ENCODE assay signal across 13 mouse cellular contexts in the genomic region with DNA sequence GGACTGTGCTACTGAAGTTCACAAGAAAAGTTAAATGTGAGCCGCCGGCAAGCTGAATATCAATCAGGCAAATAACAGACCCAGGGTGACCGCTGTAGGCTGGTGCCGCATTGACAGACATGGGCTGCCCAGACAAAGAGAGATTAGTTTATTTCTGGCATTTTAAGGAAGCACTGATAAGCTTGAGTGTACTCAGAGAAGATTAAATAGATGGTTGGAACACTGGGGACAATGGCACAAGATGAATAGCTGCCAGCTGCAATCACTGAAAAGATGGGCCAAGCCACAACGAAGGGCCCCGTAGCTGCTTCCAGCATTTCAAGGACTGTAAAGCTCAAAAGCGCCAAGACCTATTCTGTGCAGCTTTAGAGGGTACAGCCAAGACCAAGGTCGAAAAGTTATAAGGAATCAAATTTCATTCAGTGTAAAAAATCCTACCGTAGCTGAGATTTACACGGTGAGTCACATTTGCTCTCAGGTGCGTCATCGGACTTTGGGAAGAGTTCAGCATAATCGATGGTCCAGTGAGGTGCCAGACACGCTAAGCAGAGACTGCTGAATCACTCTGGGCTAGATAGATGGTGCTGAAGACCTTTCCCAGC.
A peak's percentile ranks its signal among the peaks of the same experiment; 100 is the strongest.
DNase-seq lines count a peak whose midpoint lies in the region; ATAC-seq and TF ChIP-seq lines count a peak whose summit lies in the region.
"Had no signal": no experiment of that assay in that cellular context is flagged by ENCODE, and none has a peak within 500 bp of the region (broad histone marks: within the 10 kb centered on the region; RNA-seq: fewer than 3 reads in every experiment).

No protein-coding gene starts in this region.

- no peak for TF ChIP-seq CTCF in liver, adult 2 months (IDR thresholded peaks at IDR 0.05; ENCODE audit: low read depth, low read length)
- no peak for TF ChIP-seq CTCF in lung, postnatal 0 days (IDR thresholded peaks at IDR 0.05)

- no peak overlapping the region for H3K27ac ChIP-seq in liver, adult 2 months (replicated peaks; ENCODE audit: insufficient read depth, low read depth, low read length)
- H3K27ac ChIP-seq in heart, embryonic 10.5 days: 0 out of 2 replicates have a peak overlapping the region, but pooled peaks have one; percentile 3
- peak overlapping the region; percentile 58; the same call in 1 of the 2 replicates for H3K27ac ChIP-seq in midbrain, embryonic 16.5 days (ENCODE audit: low read length)
- no peak overlapping the region for H3K27ac ChIP-seq in lung, postnatal 0 days (ENCODE audit: low read length)
- no peak overlapping the region for H3K27ac ChIP-seq in kidney, embryonic 14.5 days (ENCODE audit: low read depth, low read length)
- H3K27ac ChIP-seq: hindbrain, postnatal 0 days; neural tube, embryonic 13.5 days had no signal

- H3K9ac ChIP-seq in liver, adult 2 months (ENCODE audit: low read depth, low read length): no peak overlapping the region
- H3K9ac ChIP-seq in midbrain, embryonic 16.5 days (ENCODE audit: low read depth, low read length): no peak overlapping the region
- no peak overlapping the region for H3K9ac ChIP-seq in lung, postnatal 0 days (replicated peaks; ENCODE audit: low read depth)
- no peak overlapping the region for H3K9ac ChIP-seq in kidney, embryonic 14.5 days (ENCODE audit: low read depth, low read length)
- H3K9ac ChIP-seq: neural tube, embryonic 13.5 days had no signal

- no peak for TF ChIP-seq EP300 in lung, postnatal 0 days (IDR thresholded peaks at IDR 0.05)

- H3K4me3 ChIP-seq in liver, adult 2 months (ENCODE audit: insufficient read depth, low read depth, low read length): no peak overlapping the region
- H3K4me3 ChIP-seq in heart, embryonic 10.5 days: no peak overlapping the region
- no peak overlapping the region for H3K4me3 ChIP-seq in midbrain, embryonic 16.5 days (ENCODE audit: low read depth, low read length)
- H3K4me3 ChIP-seq in lung, postnatal 0 days (ENCODE audit: low read depth, low read length): no peak overlapping the region
- H3K4me3 ChIP-seq in kidney, embryonic 14.5 days (ENCODE audit: low read length): no peak overlapping the region
- H3K4me3 ChIP-seq: neural tube, embryonic 13.5 days had no signal

- H3K36me3 ChIP-seq in liver, adult 2 months (ENCODE audit: control insufficient read depth, insufficient read depth, low read length): no peaks in the 10 kb centered on the region
- no peaks in the 10 kb centered on the region for H3K36me3 ChIP-seq in heart, embryonic 10.5 days
- H3K36me3 ChIP-seq in midbrain, embryonic 16.5 days (ENCODE audit: control insufficient read depth, insufficient read depth, low read length): no peaks in the 10 kb centered on the region
- no peaks in the 10 kb centered on the region for H3K36me3 ChIP-seq in lung, postnatal 0 days (ENCODE audit: insufficient read depth, low read length)
- H3K36me3 ChIP-seq in kidney, embryonic 14.5 days (ENCODE audit: control insufficient read depth, insufficient read depth, low read length): no peaks in the 10 kb centered on the region
- H3K36me3 ChIP-seq: neural tube, embryonic 13.5 days had no signal

- H3K4me2 ChIP-seq in midbrain, embryonic 16.5 days (ENCODE audit: low read length): no peak overlapping the region
- no peak overlapping the region for H3K4me2 ChIP-seq in lung, postnatal 0 days (replicated peaks; ENCODE audit: low read depth, low read length)
- no peak overlapping the region for H3K4me2 ChIP-seq in kidney, embryonic 14.5 days (replicated peaks; ENCODE audit: low read depth, low read length)
- H3K4me2 ChIP-seq: neural tube, embryonic 13.5 days had no signal

- no peaks in the 10 kb centered on the region for H3K9me3 ChIP-seq in heart, embryonic 10.5 days
- H3K9me3 ChIP-seq in midbrain, embryonic 16.5 days (replicated peaks; ENCODE audit: control insufficient read depth, low read length, poor library complexity, severe bottlenecking): no peaks in the 10 kb centered on the region
- no peaks in the 10 kb centered on the region for H3K9me3 ChIP-seq in lung, postnatal 0 days (ENCODE audit: low read length)
- no peaks in the 10 kb centered on the region for H3K9me3 ChIP-seq in kidney, embryonic 14.5 days (ENCODE audit: control insufficient read depth, low read length)
- H3K9me3 ChIP-seq: neural tube, embryonic 13.5 days had no signal

- no peak for TF ChIP-seq POLR2A in liver, adult 2 months (IDR thresholded peaks at IDR 0.05; ENCODE audit: extremely low read depth, insufficient read depth, low read length)

- no peaks in the 10 kb centered on the region for H3K4me1 ChIP-seq in liver, adult 2 months (ENCODE audit: control insufficient read depth, insufficient read depth, low read length)
- peaks cover 9% of the 10 kb centered on the region for H3K4me1 ChIP-seq in heart, embryonic 10.5 days
- no peaks in the 10 kb centered on the region; the same call in 1 of the 2 replicates for H3K4me1 ChIP-seq in midbrain, embryonic 16.5 days (ENCODE audit: control insufficient read depth, insufficient read depth, low read length)
- H3K4me1 ChIP-seq in lung, postnatal 0 days (ENCODE audit: insufficient read depth, low read depth, low read length): no peaks in the 10 kb centered on the region
- H3K4me1 ChIP-seq in kidney, embryonic 14.5 days (ENCODE audit: control insufficient read depth, insufficient read depth, low read length): no peaks in the 10 kb centered on the region

- 0 out of 2 replicates have a peak, but pooled peaks have one; percentile 17 for ATAC-seq in midbrain, embryonic 16.5 days
- no peak for ATAC-seq in lung, postnatal 0 days
- no peak for ATAC-seq in kidney, embryonic 14.5 days (ENCODE audit: low FRiP score, low TSS enrichment)
- no peak for ATAC-seq in frontal cortex, adult (ENCODE audit: low TSS enrichment)
- ATAC-seq: hindbrain, postnatal 0 days; Patski had no signal

- 65% methylated on average over 14 of the region's 14 CpGs for WGBS in liver, adult 2 months
- 52% methylated on average over 14 of the region's 14 CpGs for WGBS in heart, embryonic 10.5 days
- WGBS in midbrain, embryonic 16.5 days: 46% methylated on average over 14 of the region's 14 CpGs
- WGBS in lung, postnatal 0 days: 36% methylated on average over 14 of the region's 14 CpGs
- WGBS in kidney, embryonic 14.5 days: 75% methylated on average over 14 of the region's 14 CpGs

- no peaks in the 10 kb centered on the region for H3K27me3 ChIP-seq in liver, adult 2 months (ENCODE audit: control insufficient read depth, insufficient read depth, low read length)
- no peaks in the 10 kb centered on the region for H3K27me3 ChIP-seq in heart, embryonic 10.5 days (ENCODE audit: insufficient read depth, poor library complexity, severe bottlenecking)
- H3K27me3 ChIP-seq in midbrain, embryonic 16.5 days (ENCODE audit: control insufficient read depth, insufficient read depth, low read depth, low read length): no peaks in the 10 kb centered on the region
- H3K27me3 ChIP-seq in lung, postnatal 0 days (replicated peaks; ENCODE audit: insufficient read depth, low read length): no peaks in the 10 kb centered on the region
- H3K27me3 ChIP-seq in kidney, embryonic 14.5 days (ENCODE audit: control insufficient read depth, insufficient read depth, low read length): no peaks in the 10 kb centered on the region
- H3K27me3 ChIP-seq: neural tube, embryonic 13.5 days had no signal

- no peaks in the 10 kb centered on the region for H3K79me2 ChIP-seq in liver, adult 2 months (ENCODE audit: control insufficient read depth, insufficient read depth, low read length)

- DNase-seq in liver, adult 2 months (ENCODE audit: extremely low read depth, low read depth, low spot score): peak; percentile 31
- DNase-seq in liver: no peak
- DNase-seq in adrenal gland, postnatal 10 days: peak; percentile 55
- no peak for DNase-seq in heart, embryonic 10.5 days (ENCODE audit: low spot score)
- no peak for DNase-seq in lung, postnatal 0 days (ENCODE audit: low spot score)
- DNase-seq: B cell, adult 2 months; thymus, postnatal 36 days had no signal

Comparison
In these comparisons a context has a peak if more than half of its experiments do, and no peak if none do; other contexts are left out.
1. DNase-seq: peak in liver, adult 2 months (single experiment) and adrenal gland, postnatal 10 days (single experiment); none in liver (single experiment), heart, embryonic 10.5 days (single experiment) and lung, postnatal 0 days (single experiment).
2. H3K27ac ChIP-seq: peak in heart, embryonic 10.5 days (single experiment) and midbrain, embryonic 16.5 days (single experiment); none in liver, adult 2 months (single experiment), lung, postnatal 0 days (single experiment) and kidney, embryonic 14.5 days (single experiment).